Mouse (Mus musculus): ENCODE measurements around the gene 1110004F10Rik. TPM values are rescaled to one million over a fixed set of nuclear protein-coding genes. Genes with fewer than 3 reads are reported as not detected.

The 1110004F10Rik gene
- polyA plus RNA-seq, 1 experiment from 2014 or later: 158 TPM

- Histone ChIP-seq H3K4me3 (ENCODE audit: low read depth, low read length) (no peak overlapping the region), H3K36me3 (ENCODE audit: insufficient read depth, low read length) (no peaks in the 10 kb centered on the region), H3K9me3 (ENCODE audit: low read length) (no peaks in the 10 kb centered on the region), H3K9ac (replicated peaks; ENCODE audit: low read depth) (no peak overlapping the region), H3K4me2 (replicated peaks; ENCODE audit: low read depth, low read length) (no peak overlapping the region), H3K27me3 (replicated peaks; ENCODE audit: insufficient read depth, low read length) (no peaks in the 10 kb centered on the region), H3K4me1 (ENCODE audit: insufficient read depth, low read depth, low read length) (no peaks in the 10 kb centered on the region), H3K27ac (ENCODE audit: low read length) (no peak overlapping the region)
- DNase-seq (ENCODE audit: low spot score) (no peak), ATAC-seq (no peak)
- 63% methylated on average over 12 of the region's 12 CpGs for WGBS
- TF ChIP-seq CTCF (IDR thresholded peaks at IDR 0.05): no peak
Measured at GRCm38 (mm10) chr7:116115216-116115930, 76.2 kb downstream of the 1110004F10Rik start.

DNA sequence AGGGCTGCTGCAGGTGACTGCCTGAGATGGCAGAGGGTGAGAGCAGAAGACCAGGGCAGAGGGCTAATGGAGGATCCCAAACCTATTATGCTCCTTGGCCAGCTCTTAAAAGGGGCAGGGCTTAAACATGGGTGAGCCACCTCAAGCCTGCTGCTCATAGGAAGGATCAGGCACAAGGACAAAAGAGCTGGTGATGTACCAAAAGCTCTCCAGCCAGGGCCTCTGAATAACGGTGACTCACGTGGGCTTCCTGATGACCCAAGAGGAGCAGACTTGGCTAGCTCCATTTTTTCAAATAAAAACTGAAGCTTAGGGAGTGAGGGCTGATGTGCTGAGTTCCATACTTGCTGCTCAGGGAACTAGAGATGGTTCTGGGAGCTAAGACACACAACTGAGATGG is 76.8 kb downstream of the 1110004F10Rik start:
- H3K27ac ChIP-seq (ENCODE audit: low read length): no peak overlapping the region
- no peak overlapping the region for H3K4me2 ChIP-seq (replicated peaks; ENCODE audit: low read depth, low read length)
- H3K36me3 ChIP-seq (ENCODE audit: insufficient read depth, low read length): no peaks in the 10 kb centered on the region
- H3K9me3 ChIP-seq (ENCODE audit: low read length): no peaks in the 10 kb centered on the region
- 80% methylated on average over 2 of the region's 2 CpGs for WGBS
- no peak for DNase-seq (ENCODE audit: low spot score)
- TF ChIP-seq CTCF (IDR thresholded peaks at IDR 0.05): no peak
- no peak for TF ChIP-seq EP300 (IDR thresholded peaks at IDR 0.05)
- no peaks in the 10 kb centered on the region for H3K4me1 ChIP-seq (ENCODE audit: insufficient read depth, low read depth, low read length)
- ATAC-seq: no peak
- H3K9ac ChIP-seq (replicated peaks; ENCODE audit: low read depth): no peak overlapping the region
- H3K4me3 ChIP-seq (ENCODE audit: low read depth, low read length): no peak overlapping the region
- no peaks in the 10 kb centered on the region for H3K27me3 ChIP-seq (replicated peaks; ENCODE audit: insufficient read depth, low read length)

GRCm38 (mm10) chr7:116119306-116119857 is 80.2 kb downstream of the 1110004F10Rik start:
- no peak overlapping the region for H3K27ac ChIP-seq (ENCODE audit: low read length)
- no peak overlapping the region for H3K9ac ChIP-seq (replicated peaks; ENCODE audit: low read depth)
- no peak for DNase-seq (ENCODE audit: low spot score)
- no peaks in the 10 kb centered on the region for H3K9me3 ChIP-seq (ENCODE audit: low read length)
- no peak overlapping the region for H3K4me3 ChIP-seq (ENCODE audit: low read depth, low read length)
- no peaks in the 10 kb centered on the region for H3K4me1 ChIP-seq (ENCODE audit: insufficient read depth, low read depth, low read length)
- no peak for ATAC-seq
- TF ChIP-seq EP300 (IDR thresholded peaks at IDR 0.05) (no peak), CTCF (IDR thresholded peaks at IDR 0.05) (no peak)
- 61% methylated on average over 1 of the region's 1 CpGs for whole genome bisulfite sequencing
- H3K36me3 ChIP-seq (ENCODE audit: insufficient read depth, low read length): no peaks in the 10 kb centered on the region
- H3K27me3 ChIP-seq (replicated peaks; ENCODE audit: insufficient read depth, low read length): no peaks in the 10 kb centered on the region
- no peak overlapping the region for H3K4me2 ChIP-seq (replicated peaks; ENCODE audit: low read depth, low read length)

- DNase-seq (ENCODE audit: low spot score) (no peak), ATAC-seq (no peak)
- no peaks in the 10 kb centered on the region for H3K9me3 ChIP-seq (ENCODE audit: low read length)
- no peak for TF ChIP-seq CTCF (IDR thresholded peaks at IDR 0.05)
- no peak for TF ChIP-seq EP300 (IDR thresholded peaks at IDR 0.05)
- H3K27me3 ChIP-seq (replicated peaks; ENCODE audit: insufficient read depth, low read length): no peaks in the 10 kb centered on the region
- no peak overlapping the region for H3K27ac ChIP-seq (ENCODE audit: low read length)
- H3K36me3 ChIP-seq (ENCODE audit: insufficient read depth, low read length): no peaks in the 10 kb centered on the region
- no peak overlapping the region for H3K4me2 ChIP-seq (replicated peaks; ENCODE audit: low read depth, low read length)
- no peak overlapping the region for H3K9ac ChIP-seq (replicated peaks; ENCODE audit: low read depth)
- 65% methylated on average over 4 of the region's 4 CpGs for WGBS
- H3K4me1 ChIP-seq (ENCODE audit: insufficient read depth, low read depth, low read length): no peaks in the 10 kb centered on the region
- no peak overlapping the region for H3K4me3 ChIP-seq (ENCODE audit: low read depth, low read length)
Measured at GRCm38 (mm10) chr7:116120737-116121136, 81.5 kb downstream of the 1110004F10Rik start.

GRCm38 (mm10) chr7:116121202-116121601 is 82.0 kb downstream of the 1110004F10Rik start:
- 62% methylated on average over 11 of the region's 11 CpGs for WGBS
- DNase-seq (ENCODE audit: low spot score) (no peak), ATAC-seq (no peak)
- no peaks in the 10 kb centered on the region for H3K4me1 ChIP-seq (ENCODE audit: insufficient read depth, low read depth, low read length)
- H3K9me3 ChIP-seq (ENCODE audit: low read length): no peaks in the 10 kb centered on the region
- no peak overlapping the region for H3K9ac ChIP-seq (replicated peaks; ENCODE audit: low read depth)
- H3K27me3 ChIP-seq (replicated peaks; ENCODE audit: insufficient read depth, low read length): no peaks in the 10 kb centered on the region
- H3K36me3 ChIP-seq (ENCODE audit: insufficient read depth, low read length): no peaks in the 10 kb centered on the region
- no peak for TF ChIP-seq EP300 (IDR thresholded peaks at IDR 0.05)
- no peak for TF ChIP-seq CTCF (IDR thresholded peaks at IDR 0.05)
- no peak overlapping the region for H3K27ac ChIP-seq (ENCODE audit: low read length)
- no peak overlapping the region for H3K4me3 ChIP-seq (ENCODE audit: low read depth, low read length)
- H3K4me2 ChIP-seq (replicated peaks; ENCODE audit: low read depth, low read length): no peak overlapping the region

DNA sequence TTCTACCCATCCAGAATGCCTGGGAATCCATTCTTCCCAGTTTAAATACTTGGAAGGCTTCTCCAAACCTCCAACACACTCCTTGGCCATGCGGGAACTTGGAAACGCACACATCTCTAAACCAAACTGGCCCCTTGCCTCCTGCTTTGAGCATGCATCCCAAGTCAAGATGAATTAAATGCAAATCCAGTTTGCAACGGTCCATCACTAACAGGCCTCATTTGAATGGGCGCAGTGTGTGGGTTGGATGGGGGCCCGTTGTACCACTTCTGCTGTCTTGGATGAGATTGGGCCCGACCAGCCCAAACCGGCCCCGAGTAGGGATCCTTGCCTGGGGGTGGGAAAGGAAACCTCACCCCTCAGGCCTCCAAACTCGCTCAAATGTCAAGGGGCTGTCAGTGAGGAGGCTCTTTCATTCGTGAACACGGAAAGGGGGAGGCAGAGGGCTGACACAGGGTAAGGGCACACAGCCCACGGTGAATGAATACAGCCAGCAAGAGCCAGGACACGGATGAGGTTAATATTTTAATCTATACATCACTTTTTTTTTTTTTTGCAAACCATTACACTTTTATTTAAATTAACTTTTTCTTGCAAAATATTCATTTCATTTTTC is 83.9 kb downstream of the 1110004F10Rik start:
- no peak overlapping the region for H3K4me2 ChIP-seq (replicated peaks; ENCODE audit: low read depth, low read length)
- H3K27ac ChIP-seq (ENCODE audit: low read length): no peak overlapping the region
- DNase-seq (ENCODE audit: low spot score): no peak
- no peak for ATAC-seq
- no peak for TF ChIP-seq CTCF (IDR thresholded peaks at IDR 0.05)
- no peak for TF ChIP-seq EP300 (IDR thresholded peaks at IDR 0.05)
- no peak overlapping the region for H3K4me3 ChIP-seq (ENCODE audit: low read depth, low read length)
- WGBS: 54% methylated on average over 13 of the region's 13 CpGs
- H3K9me3 ChIP-seq (ENCODE audit: low read length): no peaks in the 10 kb centered on the region
- H3K27me3 ChIP-seq (replicated peaks; ENCODE audit: insufficient read depth, low read length): no peaks in the 10 kb centered on the region
- H3K36me3 ChIP-seq (ENCODE audit: insufficient read depth, low read length): no peaks in the 10 kb centered on the region
- H3K9ac ChIP-seq (replicated peaks; ENCODE audit: low read depth): no peak overlapping the region
- no peaks in the 10 kb centered on the region for H3K4me1 ChIP-seq (ENCODE audit: insufficient read depth, low read depth, low read length)

All from lung, postnatal 0 days (tissue).